Mouse (Mus musculus) gastrocnemius, postnatal 36 days (tissue): ENCODE measurements at regions not wholly inside any gene's neighbourhood (a gene's known extent, or its start where the extent isn't known, plus 50 kb on each side); places are given as distances from the start of the nearest gene placed in this dataset.

Source experiments
- DNase-seq, 2 experiments: peaks; one replicate each; pipeline ENCODE4 v3.0.0; 2022
- intact Hi-C: fragments of 180-260 bp; cut with DNase I; formaldehyde crosslinking; loops from one replicate; pipeline ENCODE4 v1.15.1; 2025
- microRNA-seq, 2 experiments: library from miRNA; unstranded; fragments of <30 nt; microRNA quantifications; one replicate each; pipeline ENCODE4 v1.2.0; 2021

GRCm38 (mm10) chr8:15273775-15274174 is 227.9 kb upstream of the BB014433 start:
- intact Hi-C loops, result loop anchor here (5.0 kb wide), 1 partner anchor 454 kb away; no protein-coding TSS in a partner anchor
- DNase-seq, result no peak

GRCm38 (mm10) chr8:15271793-15272587 is 226.1 kb upstream of the BB014433 start:
- intact Hi-C loops, result loop anchor here (5.0 kb wide), 1 partner anchor 455 kb away; no protein-coding TSS in a partner anchor
- DNase-seq, result no peak

GRCm38 (mm10) chr8:15270290-15270689 is 224.4 kb upstream of the BB014433 start:
- intact Hi-C loops, result loop anchor here (5.0 kb wide), 1 partner anchor 457 kb away; no protein-coding TSS in a partner anchor
- peak; percentile 26 to 34 for DNase-seq

- no peak for DNase-seq
- intact Hi-C loops, result no loop called here
These were observed 199.1 kb upstream of the BB014433 start for GRCm38 (mm10) chr8:15244770-15245485.

- intact Hi-C loops, result no loop called here
- DNase-seq, result no peak
These were observed 189.5 kb upstream of the BB014433 start for GRCm38 (mm10) chr8:15235410-15235809.

- intact Hi-C loops, result no loop called here
- DNase-seq, result no peak
These were observed 187.4 kb upstream of the BB014433 start for GRCm38 (mm10) chr8:15233241-15233640.

- intact Hi-C loops, result no loop called here
- DNase-seq, result no peak
These were observed 184.3 kb upstream of the BB014433 start for GRCm38 (mm10) chr8:15230217-15230616.

GRCm38 (mm10) chr8:15221211-15221912 is 175.5 kb upstream of the BB014433 start:
- DNase-seq, result peak in 1 of 2 experiments; percentile 17
- intact Hi-C loops, result loop anchor here (5.0 kb wide), 1 partner anchor 506 kb away; no protein-coding TSS in a partner anchor

- DNase-seq, result no peak
- intact Hi-C loops, result no loop called here
These were observed 164.1 kb upstream of the BB014433 start for GRCm38 (mm10) chr8:15209856-15210521.

- no peak for DNase-seq
- intact Hi-C loops, result no loop called here
These were observed 155.7 kb upstream of the BB014433 start for GRCm38 (mm10) chr8:15201556-15201955.

GRCm38 (mm10) chr8:15190708-15191107 is 144.8 kb upstream of the BB014433 start:
- intact Hi-C loops, result no loop called here
- DNase-seq, result no peak

GRCm38 (mm10) chr8:15189079-15189612 is 143.3 kb upstream of the BB014433 start:
- intact Hi-C loops, result no loop called here
- DNase-seq, result no peak

Small RNA genes in the stretch of these regions (microRNA-seq; reads per million reads assigned to microRNA genes)
- gene Gm25255 (0 reads per million in 2 experiments), gene Gm25871 (0 reads per million in 2 experiments)
